Mouse (Mus musculus) kidney, adult 8-10 months (tissue): Measurements from ENCODE around the gene Camk2g.
"Not testable (repeated sequence)": the region's sequence is repeated elsewhere in the genome, so short reads cannot be mapped to it uniquely, and the experiment has no call there.

Experiments used
- DNase-seq, 2 experiments: peaks; one replicate each; pipeline ENCODE4 v3.0.0; 2022

The Camk2g gene

GRCm38 (mm10) chr14:20735892-20736390 is 57.9 kb downstream of the Camk2g start:
- DNase-seq = no peak

- DNase-seq = no peak
Measured at GRCm38 (mm10) chr14:20735052-20735451, 58.8 kb downstream of the Camk2g start.

GRCm38 (mm10) chr14:20733952-20734774 is 59.7 kb downstream of the Camk2g start, which contains the start of gene Ndst2:
Gene Ndst2 (minus strand): TSS chr14:20734562.
- DNase-seq = peak; percentile 86 to 88

GRCm38 (mm10) chr14:20733041-20733951 is 60.6 kb downstream of the Camk2g start:
- DNase-seq = no peak

- no peak for DNase-seq
Measured at GRCm38 (mm10) chr14:20730853-20731602, 62.9 kb downstream of the Camk2g start.

- no peak for DNase-seq
Measured at GRCm38 (mm10) chr14:20729871-20730270, 64.0 kb downstream of the Camk2g start.

GRCm38 (mm10) chr14:20725660-20726339 is 68.1 kb downstream of the Camk2g start:
- no peak for DNase-seq

- peak in 1 of 2 experiments; percentile 58 for DNase-seq
Measured at GRCm38 (mm10) chr14:20724043-20724442, 69.8 kb downstream of the Camk2g start.

GRCm38 (mm10) chr14:20723006-20723405 is 70.9 kb downstream of the Camk2g start:
- DNase-seq = no peak

GRCm38 (mm10) chr14:20721371-20721770 is 72.5 kb downstream of the Camk2g start:
- DNase-seq = no peak

- no peak for DNase-seq
Measured at GRCm38 (mm10) chr14:20719767-20720166, 74.1 kb downstream of the Camk2g start.

- DNase-seq = no peak
Measured at GRCm38 (mm10) chr14:20718443-20718842, 75.4 kb downstream of the Camk2g start.

GRCm38 (mm10) chr14:20713832-20714231 is 80.1 kb downstream of the Camk2g start:
- DNase-seq = no peak

GRCm38 (mm10) chr14:20708239-20708638 is 85.6 kb downstream of the Camk2g start:
- no peak for DNase-seq

GRCm38 (mm10) chr14:20707201-20708190 is 86.4 kb downstream of the Camk2g start, which contains the start of gene Zswim8:
Gene Zswim8 (plus strand): TSS chr14:20707552.
- DNase-seq = peak; percentile 85 to 89

- not testable (repeated sequence) for DNase-seq
Measured at GRCm38 (mm10) chr14:20703461-20703860, 90.4 kb downstream of the Camk2g start.

- peak; percentile 83 to 90 for DNase-seq
Measured at GRCm38 (mm10) chr14:20702741-20703381, 91.0 kb downstream of the Camk2g start, which contains the start of gene Chchd1. Gene Chchd1 (plus strand): TSS chr14:20703006.

GRCm38 (mm10) chr14:20702096-20702740 is 91.7 kb downstream of the Camk2g start:
- DNase-seq = no peak

GRCm38 (mm10) chr14:20701554-20701953 is 92.3 kb downstream of the Camk2g start:
- DNase-seq = no peak
